Mouse (Mus musculus) 3134 (cell line): ENCODE measurements around the gene Snrnp70.

Source experiments
- DNase-seq: peaks from one replicate; pipeline ENCODE4 v3.0.0-alpha.2; 2011; ENCODE audit warnings: low spot score; ENCODE audit not compliant: insufficient read length; ENCODE audit errors: extremely low read depth

Snrnp70 gene

DNA sequence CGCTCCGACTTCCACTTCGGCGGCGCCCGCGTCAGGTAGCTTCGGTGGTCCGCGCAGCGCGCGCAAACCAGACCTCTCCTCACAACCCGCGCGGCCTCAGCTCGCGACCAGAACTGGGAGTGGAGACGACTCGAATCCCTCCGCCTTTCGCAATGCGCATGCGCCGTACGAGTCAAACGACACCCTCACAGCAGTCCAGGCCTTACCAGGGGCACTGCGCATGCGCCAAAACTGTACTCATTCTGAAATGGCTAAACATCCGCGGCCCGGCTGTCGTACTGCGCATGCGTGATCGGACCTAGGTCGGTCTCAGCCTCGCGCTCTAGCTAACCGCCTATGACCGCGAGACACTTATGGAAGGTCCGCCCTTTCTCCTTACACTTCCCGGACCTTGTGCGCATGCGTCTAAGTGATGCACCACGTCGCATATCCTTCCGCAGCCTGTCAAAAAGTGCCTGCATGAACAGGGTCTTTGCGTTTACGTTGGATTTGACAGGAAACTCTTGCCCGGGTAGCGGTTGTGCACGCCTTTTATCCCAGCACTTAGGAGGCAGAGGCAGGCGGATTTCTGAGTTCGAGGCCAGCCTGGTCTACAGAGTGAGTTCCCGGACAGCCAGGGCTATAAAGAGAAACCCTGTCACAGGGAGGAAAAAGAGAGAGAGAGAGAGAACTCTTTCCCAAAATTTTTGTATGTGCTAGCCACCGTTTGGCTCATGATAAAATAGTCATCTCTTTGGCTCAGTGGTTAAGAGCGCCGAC is at the start of gene Snrnp70:
Snrnp70 (minus strand) TSS at position 165 of the 759 bp plus-strand sequence.
- peak; percentile 99 for DNase-seq

- DNase-seq: no peak
Observed at GRCm38 (mm10) chr7:45443526-45444420, 48.2 kb upstream of the Snrnp70 start.

- no peak for DNase-seq
Observed at GRCm38 (mm10) chr7:45437521-45438276, 42.2 kb upstream of the Snrnp70 start, which contains the start of gene Ruvbl2. Gene Ruvbl2, minus strand, starts transcription at chr7:45438096.

DNA sequence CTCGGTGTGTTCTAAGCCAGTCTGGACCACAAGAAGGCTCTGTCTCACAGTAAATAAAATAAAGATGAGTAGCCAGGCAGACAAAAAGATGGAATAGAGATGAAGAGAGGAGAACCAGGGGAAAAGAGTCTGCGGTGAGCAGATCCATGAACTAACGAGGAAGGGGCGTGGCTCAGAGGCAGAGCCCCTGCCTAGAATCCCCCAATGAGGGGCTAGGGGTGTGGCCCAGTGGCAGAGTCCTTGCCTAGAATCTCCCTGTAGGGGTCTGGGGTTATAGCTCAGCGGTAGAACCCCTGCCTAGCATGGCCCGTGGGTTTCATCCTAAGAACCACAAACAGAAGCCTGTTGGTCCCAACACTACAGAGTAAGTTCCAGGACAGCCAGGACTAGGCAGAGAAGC is 41.5 kb upstream of the Snrnp70 start:
- DNase-seq: no peak

- DNase-seq: no peak
Observed at GRCm38 (mm10) chr7:45436444-45436843, 40.9 kb upstream of the Snrnp70 start.

DNA sequence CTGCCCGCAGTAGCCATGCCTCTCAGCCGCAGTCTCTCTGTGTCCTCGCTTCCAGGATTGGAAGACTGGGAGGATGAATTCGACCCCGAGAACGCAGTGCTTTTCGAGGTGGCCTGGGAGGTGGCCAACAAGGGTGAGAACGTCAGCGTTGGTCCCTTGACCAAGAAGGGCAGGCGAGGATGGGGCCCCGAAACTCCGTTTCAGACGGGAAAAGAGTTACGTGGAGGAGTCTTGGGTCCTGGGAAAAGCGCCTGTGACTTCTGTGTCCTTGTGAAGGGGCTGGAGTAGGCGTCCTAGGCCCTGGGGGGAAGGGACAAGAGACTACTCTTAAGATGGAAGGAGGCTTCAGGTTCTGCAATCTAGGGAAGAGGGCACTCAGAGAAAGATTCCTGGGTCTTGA is 39.5 kb upstream of the Snrnp70 start:
- no peak for DNase-seq

DNA sequence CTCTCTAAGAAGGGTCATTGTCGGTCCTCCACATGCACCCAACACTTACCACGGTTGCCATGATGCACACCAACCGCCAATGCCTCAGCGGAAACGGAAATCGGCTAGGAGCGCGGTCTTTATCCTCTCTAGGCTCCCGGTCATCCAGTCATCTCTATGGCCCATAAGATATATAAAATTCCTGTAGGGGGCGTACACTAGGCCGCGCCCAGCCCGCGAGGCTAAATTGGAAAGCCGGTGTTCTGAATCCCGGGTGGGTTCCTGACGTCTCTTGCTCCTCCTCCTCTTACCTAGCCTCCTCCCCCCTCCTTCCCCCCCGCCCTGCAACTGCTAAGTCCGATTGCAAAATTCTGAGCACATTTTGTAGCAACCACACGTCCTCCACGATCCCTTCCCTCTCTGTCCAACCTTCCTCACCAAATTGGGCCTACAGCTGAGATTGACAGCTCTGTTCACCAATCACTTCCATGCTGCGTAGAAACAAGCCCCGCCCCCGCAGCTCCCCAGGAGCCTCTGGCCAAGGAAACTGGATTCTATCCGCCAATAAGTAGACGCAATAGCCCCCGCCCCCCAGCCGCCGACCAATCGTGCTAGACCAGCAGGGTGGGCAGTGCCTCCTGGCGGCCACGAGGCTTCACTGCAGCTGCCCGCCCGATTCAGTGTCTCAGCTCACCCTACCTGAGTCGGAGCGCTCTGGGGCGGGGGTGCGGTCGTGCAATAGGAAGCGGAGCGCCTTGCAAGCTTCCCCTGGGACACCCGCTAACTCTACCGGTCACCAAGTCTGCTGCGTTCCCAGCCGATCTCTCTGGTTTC is 38.9 kb upstream of the Snrnp70 start, which contains the start of gene Gys1:
Gys1 (plus strand) TSS at position 642 of the 813 bp plus-strand sequence.
- DNase-seq: peak; percentile 97

DNA sequence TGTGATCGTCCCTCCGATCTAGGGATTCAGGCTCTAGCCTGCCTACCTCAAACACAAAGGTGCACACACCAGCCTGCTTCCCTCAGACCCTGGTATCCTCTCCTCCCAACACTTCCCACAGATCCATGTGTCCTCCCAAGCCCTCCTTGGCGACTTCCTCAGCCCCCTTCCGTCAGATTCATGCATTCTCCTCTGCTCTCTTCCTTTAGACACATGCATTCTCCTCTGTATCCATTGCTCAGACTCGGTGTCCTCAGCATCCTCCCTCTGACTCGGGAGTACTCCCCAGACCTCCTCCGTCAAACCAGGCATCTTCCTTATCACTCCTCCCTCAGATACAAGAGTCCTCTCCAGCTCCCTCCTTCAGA is 38.3 kb upstream of the Snrnp70 start:
- no peak for DNase-seq

GRCm38 (mm10) chr7:45426556-45426955 is 31.0 kb upstream of the Snrnp70 start:
- no peak for DNase-seq

DNA sequence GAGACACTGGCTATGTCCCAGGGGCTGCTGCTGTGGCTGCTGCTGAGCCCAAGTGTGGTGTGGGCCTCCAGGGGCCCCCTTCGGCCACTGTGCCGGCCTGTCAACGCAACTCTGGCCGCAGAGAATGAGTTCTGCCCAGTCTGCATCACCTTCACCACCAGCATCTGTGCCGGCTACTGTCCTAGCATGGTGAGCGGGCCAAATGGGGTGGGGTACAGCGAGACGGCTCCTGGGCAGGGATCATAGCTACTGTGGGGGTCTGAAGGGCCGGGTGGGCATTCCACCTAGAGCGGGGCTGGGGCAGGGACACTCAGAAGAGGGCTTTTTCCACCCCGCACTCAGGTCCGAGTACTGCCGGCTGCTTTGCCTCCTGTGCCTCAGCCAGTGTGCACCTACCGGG is 25.7 kb upstream of the Snrnp70 start:
- DNase-seq: no peak

DNA sequence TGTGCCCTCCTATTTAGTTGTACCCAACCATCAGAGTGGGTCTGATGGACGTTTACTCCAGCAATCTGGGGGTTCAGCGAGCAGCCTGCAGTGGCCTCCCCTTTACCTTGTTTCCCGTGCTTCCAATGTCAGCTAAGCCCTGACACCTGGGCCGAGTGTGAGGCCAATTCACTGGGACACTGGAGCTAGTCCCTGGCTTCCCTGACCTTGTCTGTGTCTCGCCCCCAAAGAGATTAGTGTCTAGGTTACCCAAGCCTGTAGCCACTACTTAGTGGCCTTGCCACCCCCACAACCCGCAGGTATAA is 25.0 kb upstream of the Snrnp70 start, which contains the start of gene Lhb:
Lhb (plus strand) TSS at position 206 of the 305 bp plus-strand sequence.
- DNase-seq: no peak

- DNase-seq: no peak
Observed at GRCm38 (mm10) chr7:45419859-45420614, 24.5 kb upstream of the Snrnp70 start.

DNA sequence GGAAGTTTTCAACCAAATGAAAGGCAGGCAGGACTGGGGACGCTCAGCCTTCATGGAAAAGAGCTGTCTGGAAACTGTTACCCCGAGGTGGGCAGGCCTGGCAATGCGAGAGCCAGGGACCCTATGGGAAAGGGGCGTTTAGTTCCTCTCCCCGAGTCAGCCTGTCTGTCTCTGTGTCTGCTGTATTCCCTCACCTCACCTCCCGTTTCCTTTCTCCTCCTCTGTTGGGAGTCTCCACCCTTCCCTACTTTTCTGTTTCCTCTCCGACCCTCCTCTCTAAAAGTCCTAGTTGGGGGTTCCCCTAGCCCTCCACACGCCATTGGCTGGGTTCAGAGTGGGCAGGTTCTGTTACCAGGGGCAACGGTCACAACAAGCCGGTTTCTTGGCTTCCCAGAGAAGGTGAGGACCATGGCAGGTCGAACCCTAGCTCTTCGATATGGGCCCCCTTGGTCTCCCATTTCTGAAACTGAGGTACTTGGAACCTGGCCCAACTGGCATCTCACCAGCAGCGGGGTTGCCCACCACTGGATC is 22.5 kb upstream of the Snrnp70 start:
- DNase-seq: no peak

DNA sequence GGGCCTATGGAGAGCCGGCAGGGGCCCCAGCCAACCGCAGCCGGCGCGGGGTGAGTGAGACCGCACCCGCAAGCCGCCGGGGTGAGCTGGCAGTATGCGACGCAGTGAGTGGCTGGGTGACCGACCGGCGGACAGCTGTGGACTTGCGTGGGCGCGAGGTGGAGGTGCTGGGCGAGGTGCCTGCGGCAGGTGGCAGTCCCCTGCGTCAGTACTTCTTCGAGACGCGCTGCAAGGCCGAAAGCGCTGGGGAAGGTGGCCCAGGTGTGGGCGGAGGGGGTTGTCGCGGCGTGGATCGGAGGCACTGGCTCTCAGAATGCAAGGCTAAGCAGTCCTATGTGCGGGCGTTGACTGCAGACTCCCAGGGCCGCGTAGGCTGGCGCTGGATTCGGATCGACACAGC is 20.1 kb upstream of the Snrnp70 start:
- DNase-seq: no peak

- no peak for DNase-seq
Observed at GRCm38 (mm10) chr7:45414740-45415224, 19.2 kb upstream of the Snrnp70 start.

DNA sequence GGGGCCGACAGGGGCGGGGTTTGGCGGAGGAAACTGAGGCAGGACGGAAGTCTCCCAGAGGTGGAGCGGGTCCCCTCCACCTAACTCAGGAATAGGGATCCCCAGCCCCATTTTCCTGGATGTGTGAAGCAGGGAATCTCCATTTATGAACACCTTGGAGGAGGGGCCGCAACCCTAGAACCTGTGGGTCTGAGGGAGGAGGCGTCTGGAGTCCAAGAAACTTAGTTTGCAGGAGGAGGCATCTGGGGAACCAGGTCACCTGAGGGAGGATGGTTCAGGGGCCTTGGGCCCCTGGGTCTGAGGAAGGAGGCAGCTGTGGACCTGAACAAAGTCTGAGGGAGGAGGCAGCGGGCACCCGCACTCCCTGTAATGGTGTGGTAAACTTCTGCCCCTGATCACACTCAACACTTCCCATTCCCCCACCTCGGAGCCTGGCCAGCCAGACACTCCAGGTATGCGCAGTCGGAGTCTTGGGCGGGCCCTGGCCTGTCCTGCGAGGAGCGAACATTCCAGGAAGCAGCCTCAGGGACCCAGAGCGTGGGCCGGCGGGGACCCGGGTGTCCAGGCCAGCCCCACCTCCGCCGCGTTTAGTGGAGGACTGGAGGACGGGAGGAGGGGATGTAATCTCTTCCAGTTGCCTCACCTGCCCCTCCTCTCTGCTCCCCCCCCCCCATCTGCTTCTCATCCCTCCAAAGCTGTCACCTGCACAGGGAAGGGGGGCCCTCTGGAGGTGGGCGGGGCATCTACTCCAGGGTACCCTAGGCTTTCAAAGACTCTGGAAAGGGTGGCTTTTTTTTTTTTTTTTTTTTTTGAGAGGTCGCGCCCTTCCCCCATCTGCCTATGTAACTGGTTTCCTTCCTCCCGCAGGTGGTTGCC is 18.6 kb upstream of the Snrnp70 start:
- DNase-seq: no peak

DNA sequence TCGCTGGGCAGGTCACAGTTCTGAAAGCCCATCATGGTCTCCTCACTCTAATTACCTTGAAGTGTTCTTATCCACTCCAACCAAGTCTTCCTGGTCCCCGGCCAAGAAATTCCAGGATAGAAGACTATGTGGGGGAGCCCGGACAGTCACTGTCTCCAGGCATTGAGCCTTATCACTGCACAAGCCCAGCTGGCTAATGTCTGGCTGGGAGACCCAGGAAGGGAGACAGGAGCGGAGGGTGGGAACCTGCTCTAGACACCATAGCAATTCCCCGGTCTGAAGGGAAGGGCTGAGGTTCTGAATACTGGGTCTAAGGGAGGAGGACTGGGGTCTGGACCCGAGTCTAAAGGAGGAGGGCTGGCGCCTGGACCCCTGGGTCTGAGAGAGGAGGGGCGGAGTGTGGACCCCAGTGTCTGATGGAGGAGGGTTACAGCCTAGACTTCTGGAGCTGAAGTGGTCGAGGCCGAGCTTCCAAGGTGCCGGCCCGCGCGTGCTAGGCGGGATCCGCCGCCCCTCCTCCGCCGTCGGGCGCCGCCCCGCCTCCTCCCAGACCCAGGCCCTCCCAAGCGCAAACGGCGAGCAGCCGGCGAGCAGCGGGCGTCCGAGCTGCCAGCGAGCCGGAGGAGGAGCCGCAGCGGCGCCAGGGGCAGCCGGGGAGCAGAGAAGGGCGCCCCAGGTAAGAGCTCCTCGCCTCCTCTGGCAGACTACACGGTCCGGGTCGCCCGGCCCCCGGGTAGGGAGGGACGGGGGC is 17.7 kb upstream of the Snrnp70 start, which contains the start of gene Ntf5:
Ntf5 (plus strand) TSS at position 583 of the 751 bp plus-strand sequence.
- peak; percentile 39 for DNase-seq
